Mouse (Mus musculus): Measurements from ENCODE around the gene Gm572. TPM values are rescaled to one million over a fixed set of nuclear protein-coding genes. Genes with fewer than 3 reads are reported as not detected.
A peak's percentile ranks its signal among the peaks of the same experiment; 100 is the strongest.

The Gm572 gene
- polyA plus RNA-seq, 1 experiment = 0.13 TPM

GRCm38 (mm10) chr4:148604141-148604540 is 39.0 kb upstream of the Gm572 start:
- TF ChIP-seq POLR2A (IDR thresholded peaks at IDR 0.05; ENCODE audit: borderline replicate concordance, extremely low read depth, low read depth, low read length) = no peak
- no peak for TF ChIP-seq CTCF (IDR thresholded peaks at IDR 0.05; ENCODE audit: insufficient read depth, low read length)
- no peak for DNase-seq
- WGBS = 75% methylated on average over 7 of the region's 7 CpGs
- Histone ChIP-seq H3K4me3 (replicated peaks; ENCODE audit: extremely low read depth, low read depth, low read length) (no peak overlapping the region), H3K4me1 (ENCODE audit: control insufficient read depth, insufficient read depth, low read length) (no peaks in the 10 kb centered on the region)

GRCm38 (mm10) chr4:148604541-148605165 is 38.5 kb upstream of the Gm572 start:
- WGBS = 92% methylated on average over 3 of the region's 3 CpGs
- TF ChIP-seq POLR2A (IDR thresholded peaks at IDR 0.05; ENCODE audit: borderline replicate concordance, extremely low read depth, low read depth, low read length) (no peak), CTCF (IDR thresholded peaks at IDR 0.05; ENCODE audit: insufficient read depth, low read length) (peak; percentile 69)
- H3K4me3 ChIP-seq (replicated peaks; ENCODE audit: extremely low read depth, low read depth, low read length) = no peak overlapping the region
- DNase-seq = peak; percentile 57
- H3K4me1 ChIP-seq (ENCODE audit: control insufficient read depth, insufficient read depth, low read length) = no peaks in the 10 kb centered on the region

GRCm38 (mm10) chr4:148607758-148608157 is 35.4 kb upstream of the Gm572 start:
- 15% methylated on average over 5 of the region's 5 CpGs for WGBS
- H3K4me1 ChIP-seq (ENCODE audit: control insufficient read depth, insufficient read depth, low read length) = no peaks in the 10 kb centered on the region
- peak; percentile 68 for DNase-seq
- no peak overlapping the region for H3K4me3 ChIP-seq (replicated peaks; ENCODE audit: extremely low read depth, low read depth, low read length)
- TF ChIP-seq CTCF (IDR thresholded peaks at IDR 0.05; ENCODE audit: insufficient read depth, low read length) (peak; percentile 85), POLR2A (IDR thresholded peaks at IDR 0.05; ENCODE audit: borderline replicate concordance, extremely low read depth, low read depth, low read length) (no peak)

- DNase-seq = no peak
- Histone ChIP-seq H3K4me3 (replicated peaks; ENCODE audit: extremely low read depth, low read depth, low read length) (no peak overlapping the region), H3K4me1 (ENCODE audit: control insufficient read depth, insufficient read depth, low read length) (no peaks in the 10 kb centered on the region)
- TF ChIP-seq CTCF (IDR thresholded peaks at IDR 0.05; ENCODE audit: insufficient read depth, low read length) (no peak), POLR2A (IDR thresholded peaks at IDR 0.05; ENCODE audit: borderline replicate concordance, extremely low read depth, low read depth, low read length) (no peak)
- 69% methylated on average over 5 of the region's 5 CpGs for WGBS
These were observed 33.3 kb upstream of the Gm572 start for GRCm38 (mm10) chr4:148609805-148610204.

GRCm38 (mm10) chr4:148610631-148611364 is 32.3 kb upstream of the Gm572 start:
- TF ChIP-seq CTCF (IDR thresholded peaks at IDR 0.05; ENCODE audit: insufficient read depth, low read length) (no peak), POLR2A (IDR thresholded peaks at IDR 0.05; ENCODE audit: borderline replicate concordance, extremely low read depth, low read depth, low read length) (no peak)
- Histone ChIP-seq H3K4me1 (ENCODE audit: control insufficient read depth, insufficient read depth, low read length) (no peaks in the 10 kb centered on the region), H3K4me3 (replicated peaks; ENCODE audit: extremely low read depth, low read depth, low read length) (no peak overlapping the region)
- 41% methylated on average over 5 of the region's 5 CpGs for WGBS
- no peak for DNase-seq

- no peaks in the 10 kb centered on the region for H3K4me1 ChIP-seq (ENCODE audit: control insufficient read depth, insufficient read depth, low read length)
- H3K4me3 ChIP-seq (replicated peaks; ENCODE audit: extremely low read depth, low read depth, low read length) = no peak overlapping the region
- WGBS = 52% methylated on average over 4 of the region's 4 CpGs
- DNase-seq = no peak
- TF ChIP-seq CTCF (IDR thresholded peaks at IDR 0.05; ENCODE audit: insufficient read depth, low read length) (no peak), POLR2A (IDR thresholded peaks at IDR 0.05; ENCODE audit: borderline replicate concordance, extremely low read depth, low read depth, low read length) (no peak)
These were observed 30.6 kb upstream of the Gm572 start for GRCm38 (mm10) chr4:148612557-148612956.

- DNase-seq = no peak
- TF ChIP-seq CTCF (IDR thresholded peaks at IDR 0.05; ENCODE audit: insufficient read depth, low read length) = no peak
- TF ChIP-seq POLR2A (IDR thresholded peaks at IDR 0.05; ENCODE audit: borderline replicate concordance, extremely low read depth, low read depth, low read length) = no peak
- no peak overlapping the region for H3K4me3 ChIP-seq (replicated peaks; ENCODE audit: extremely low read depth, low read depth, low read length)
- whole genome bisulfite sequencing = 81% methylated on average over 9 of the region's 9 CpGs
- H3K4me1 ChIP-seq (ENCODE audit: control insufficient read depth, insufficient read depth, low read length) = no peaks in the 10 kb centered on the region
These were observed 29.4 kb upstream of the Gm572 start for GRCm38 (mm10) chr4:148613738-148614137.

- TF ChIP-seq CTCF (IDR thresholded peaks at IDR 0.05; ENCODE audit: insufficient read depth, low read length) = no peak
- no peak for TF ChIP-seq POLR2A (IDR thresholded peaks at IDR 0.05; ENCODE audit: borderline replicate concordance, extremely low read depth, low read depth, low read length)
- 50% methylated on average over 1 of the region's 1 CpGs for WGBS
- Histone ChIP-seq H3K4me3 (replicated peaks; ENCODE audit: extremely low read depth, low read depth, low read length) (no peak overlapping the region), H3K4me1 (ENCODE audit: control insufficient read depth, insufficient read depth, low read length) (peaks cover 9% of the 10 kb centered on the region; the same call in 1 of the 2 replicates)
- no peak for DNase-seq
These were observed 23.3 kb upstream of the Gm572 start for GRCm38 (mm10) chr4:148619805-148620204.

- TF ChIP-seq POLR2A (IDR thresholded peaks at IDR 0.05; ENCODE audit: borderline replicate concordance, extremely low read depth, low read depth, low read length) (no peak), CTCF (IDR thresholded peaks at IDR 0.05; ENCODE audit: insufficient read depth, low read length) (no peak)
- no peak for DNase-seq
- 76% methylated on average over 1 of the region's 1 CpGs for WGBS
- H3K4me3 ChIP-seq (replicated peaks; ENCODE audit: extremely low read depth, low read depth, low read length) = no peak overlapping the region
- peaks cover 11% of the 10 kb centered on the region; the same call in 1 of the 2 replicates for H3K4me1 ChIP-seq (ENCODE audit: control insufficient read depth, insufficient read depth, low read length)
These were observed 22.4 kb upstream of the Gm572 start for GRCm38 (mm10) chr4:148620718-148621117.

- 72% methylated on average over 4 of the region's 4 CpGs for WGBS
- peaks cover 11% of the 10 kb centered on the region; the same call in 1 of the 2 replicates for H3K4me1 ChIP-seq (ENCODE audit: control insufficient read depth, insufficient read depth, low read length)
- no peak for TF ChIP-seq POLR2A (IDR thresholded peaks at IDR 0.05; ENCODE audit: borderline replicate concordance, extremely low read depth, low read depth, low read length)
- H3K4me3 ChIP-seq (replicated peaks; ENCODE audit: extremely low read depth, low read depth, low read length) = no peak overlapping the region
- no peak for DNase-seq
These were observed 20.6 kb upstream of the Gm572 start for GRCm38 (mm10) chr4:148622485-148622884.
